Mouse (Mus musculus): ENCODE measurements around the gene Rab31.

Rab31 gene

DNA sequence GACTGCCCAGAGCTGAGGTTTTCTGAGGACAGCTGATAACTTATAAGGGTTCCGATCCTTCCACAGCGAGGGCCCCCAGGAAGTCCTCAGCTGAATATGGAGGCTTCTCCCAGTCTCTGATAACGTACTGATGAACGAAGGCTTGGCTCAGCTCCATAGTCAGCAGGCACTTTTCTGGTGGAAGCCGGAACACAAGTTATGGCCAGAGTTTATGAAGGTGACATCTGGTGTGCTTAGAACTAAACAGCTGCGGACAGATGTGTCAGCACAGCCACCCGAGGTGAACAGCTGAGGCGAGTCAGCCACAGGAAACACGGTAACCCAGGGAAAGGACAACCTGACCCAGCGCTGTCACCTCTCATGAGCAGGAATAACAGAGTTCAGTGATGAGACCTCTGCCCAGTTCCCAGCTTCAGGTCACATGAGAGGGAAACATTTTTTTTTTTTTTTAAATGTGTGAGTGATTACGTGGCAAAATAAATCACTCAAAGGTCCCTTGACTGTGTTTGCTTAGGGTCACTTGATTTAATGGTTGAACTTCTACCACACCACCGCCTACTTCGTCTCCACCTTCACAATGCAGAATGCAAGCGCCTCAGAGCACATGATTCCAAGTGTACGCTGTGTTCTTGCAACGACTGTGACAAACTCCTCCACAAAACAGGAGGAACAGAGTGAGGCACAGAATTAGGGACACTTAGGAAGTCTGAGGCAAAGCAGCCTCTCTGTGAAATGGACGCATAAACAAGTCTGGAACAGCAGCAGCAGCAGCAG lies 106.0 kb downstream of the Rab31 start:
- CTCF ChIA-PET, result no interaction called here

- CTCF ChIA-PET, result interaction anchor here (0.5 kb wide), 1 partner anchor 11 kb away, joined by 3 read pairs; no protein-coding TSS in a partner anchor
Measured at GRCm38 (mm10) chr17:65665786-65666387, 106.7 kb downstream of the Rab31 start.

DNA sequence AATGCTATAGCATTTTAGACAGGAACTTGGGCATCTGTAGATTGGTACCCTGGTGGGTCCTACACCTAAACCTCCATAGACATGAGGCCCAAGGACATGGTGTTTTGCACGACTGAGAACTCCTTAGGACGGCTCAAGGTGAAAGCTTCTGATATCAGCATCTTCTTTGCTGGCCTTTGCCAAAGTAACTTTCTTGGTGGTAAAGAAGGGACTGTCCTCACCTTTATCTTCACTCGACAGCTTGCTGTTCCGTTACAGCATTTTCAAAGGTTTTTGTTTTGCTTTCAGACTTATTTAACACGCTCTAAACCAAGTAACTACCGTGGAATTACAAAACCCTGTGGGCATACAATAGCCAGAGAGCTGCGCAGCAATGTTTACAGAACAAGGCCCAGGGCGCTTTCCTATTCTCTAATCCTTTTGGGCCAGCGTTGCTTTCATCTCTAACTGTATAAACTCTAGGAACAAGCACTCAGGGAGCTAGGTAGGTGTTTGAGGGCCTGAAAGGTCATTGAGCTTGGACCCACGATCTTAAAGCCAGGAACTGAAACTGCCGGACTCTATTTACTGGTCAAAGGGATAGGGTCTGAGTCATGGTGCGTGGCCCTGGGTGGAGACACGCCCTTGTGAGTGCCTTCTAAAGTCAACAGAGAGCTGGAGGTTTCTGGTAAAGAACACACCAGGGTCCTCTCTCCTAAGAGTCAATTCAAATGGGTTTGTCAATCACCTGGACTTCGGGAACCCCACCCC lies 109.0 kb downstream of the Rab31 start:
- CTCF ChIA-PET, result no interaction called here

GRCm38 (mm10) chr17:65662662-65663061 lies 109.9 kb downstream of the Rab31 start:
- CTCF ChIA-PET, result no interaction called here

GRCm38 (mm10) chr17:65658416-65658815 lies 114.1 kb downstream of the Rab31 start:
- CTCF ChIA-PET, result no interaction called here

- CTCF ChIA-PET, result no interaction called here
Measured at GRCm38 (mm10) chr17:65657958-65658357, 114.6 kb downstream of the Rab31 start.

DNA sequence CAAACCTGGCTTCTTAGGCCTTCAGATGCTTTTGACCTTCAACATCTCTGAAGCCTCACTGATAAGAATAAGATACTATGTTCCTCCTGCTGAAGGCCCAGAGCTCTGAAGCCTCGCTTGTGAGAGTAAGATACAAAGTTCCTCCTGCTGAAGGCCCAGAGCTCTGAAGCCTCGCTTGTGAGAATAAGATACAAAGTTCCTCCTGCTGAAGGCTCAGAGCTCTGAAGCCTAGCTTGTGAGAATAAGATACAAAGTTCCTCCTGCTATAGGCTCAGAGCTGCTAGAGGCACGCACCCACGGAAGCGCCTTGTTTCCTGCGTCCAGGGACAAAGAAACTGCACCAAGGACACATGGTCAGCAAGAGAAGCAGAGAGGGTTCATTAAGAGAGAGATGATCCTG lies 115.8 kb downstream of the Rab31 start:
- CTCF ChIA-PET, result no interaction called here

DNA sequence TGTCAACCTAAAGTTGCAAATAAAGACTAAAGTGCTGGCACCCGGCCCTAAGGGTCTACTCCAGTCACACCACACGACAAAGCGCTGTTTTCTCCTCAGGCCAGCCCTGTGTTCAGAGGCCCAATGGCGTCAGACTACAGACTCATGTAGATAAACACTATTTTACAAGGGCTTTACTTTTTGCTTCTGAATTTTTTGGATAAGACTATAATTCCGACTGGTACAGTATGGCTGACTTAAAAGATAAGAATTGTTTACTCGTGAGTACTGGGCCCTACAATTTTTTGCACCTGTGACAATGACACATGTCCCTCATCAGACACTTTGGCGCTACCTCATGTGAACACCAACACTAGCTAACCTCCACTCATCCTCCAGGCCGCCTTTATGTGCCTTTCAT lies 116.5 kb downstream of the Rab31 start:
- CTCF ChIA-PET, result no interaction called here

DNA sequence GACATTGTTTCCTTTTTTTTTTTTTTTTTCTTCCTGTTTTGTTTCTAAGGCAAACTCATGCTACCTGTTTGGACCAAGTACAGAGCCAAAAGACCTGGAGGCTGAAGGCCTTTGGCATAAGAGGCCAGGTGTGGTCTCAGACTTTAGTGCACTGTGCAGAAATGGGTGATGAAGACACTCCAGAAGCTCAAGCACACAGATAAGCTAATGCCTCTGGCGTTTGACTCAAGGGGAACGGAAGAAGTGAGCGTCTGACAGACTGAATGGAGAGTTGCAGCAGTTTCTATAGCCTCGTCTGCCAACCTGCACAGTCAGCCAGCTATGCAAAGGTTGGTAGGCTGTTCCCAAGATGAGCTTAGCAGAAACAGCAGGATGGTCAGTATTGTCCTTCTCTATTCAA lies 116.9 kb downstream of the Rab31 start:
- CTCF ChIA-PET, result interaction anchor here (0.6 to 0.7 kb wide), 2 partner anchors 10 to 69 kb away, joined by 3 read pairs; no protein-coding TSS in a partner anchor

DNA sequence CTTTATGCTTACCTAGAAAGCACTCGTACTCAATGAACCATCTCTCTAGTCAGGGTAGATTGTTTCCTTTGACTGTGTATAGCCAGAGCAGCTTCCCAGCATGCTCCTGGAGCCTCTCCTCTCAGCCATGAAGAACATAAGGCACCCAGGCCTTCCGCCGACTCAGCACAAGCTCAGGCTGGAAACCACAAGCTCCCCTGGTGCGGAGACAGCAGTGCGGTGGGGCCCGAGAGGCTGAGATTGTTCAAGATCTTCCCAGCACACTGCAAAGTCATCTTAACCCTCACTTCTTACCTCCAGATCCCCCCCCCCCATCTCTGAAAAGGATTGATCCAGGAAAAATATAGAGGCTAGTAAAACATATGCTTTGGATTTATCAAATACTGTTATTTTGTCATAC lies 122.0 kb downstream of the Rab31 start:
- CTCF ChIA-PET, result interaction anchor here (0.5 kb wide), 1 partner anchor 838 kb away, joined by 5 read pairs; no protein-coding TSS in a partner anchor

- CTCF ChIA-PET, result no interaction called here
Measured at GRCm38 (mm10) chr17:65649175-65649493, 123.4 kb downstream of the Rab31 start.

DNA sequence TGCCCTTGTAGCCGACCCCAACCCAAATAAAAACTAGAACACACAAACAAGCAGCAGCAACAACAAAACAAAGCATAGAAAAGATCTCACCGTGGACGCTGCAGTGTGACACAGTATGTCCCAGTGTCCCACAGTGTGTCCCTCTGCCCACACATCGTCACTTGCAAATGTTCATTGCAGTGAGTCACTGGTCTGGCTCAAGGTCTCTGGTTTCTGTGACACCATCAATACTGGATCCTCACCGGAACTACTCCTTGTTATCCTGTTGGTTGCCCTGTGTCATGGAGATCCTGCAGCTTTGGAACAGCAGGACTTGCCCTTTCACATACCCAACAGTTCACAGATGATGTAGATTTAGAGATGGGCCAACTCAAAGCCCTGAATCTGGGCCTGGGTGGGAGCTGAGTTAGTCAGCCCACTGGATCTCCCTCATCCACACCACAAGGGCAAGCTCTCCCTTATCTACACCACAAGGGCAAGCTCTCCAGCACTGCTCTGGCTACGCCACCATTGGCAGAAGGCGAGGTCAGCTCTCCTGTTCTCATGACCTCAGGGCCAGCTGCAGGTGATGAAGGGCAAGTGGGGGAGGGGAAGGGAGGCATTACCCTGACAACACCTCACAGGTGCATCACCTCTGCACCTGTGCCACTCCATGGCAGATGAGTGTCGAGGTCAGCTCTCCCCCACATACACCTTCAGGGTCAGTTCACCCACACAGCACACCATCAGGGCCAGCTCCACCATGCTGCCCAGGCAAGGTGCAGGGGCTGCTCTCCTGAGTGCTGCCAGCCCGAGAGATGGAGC lies 124.0 kb downstream of the Rab31 start:
- CTCF ChIA-PET, result no interaction called here

DNA sequence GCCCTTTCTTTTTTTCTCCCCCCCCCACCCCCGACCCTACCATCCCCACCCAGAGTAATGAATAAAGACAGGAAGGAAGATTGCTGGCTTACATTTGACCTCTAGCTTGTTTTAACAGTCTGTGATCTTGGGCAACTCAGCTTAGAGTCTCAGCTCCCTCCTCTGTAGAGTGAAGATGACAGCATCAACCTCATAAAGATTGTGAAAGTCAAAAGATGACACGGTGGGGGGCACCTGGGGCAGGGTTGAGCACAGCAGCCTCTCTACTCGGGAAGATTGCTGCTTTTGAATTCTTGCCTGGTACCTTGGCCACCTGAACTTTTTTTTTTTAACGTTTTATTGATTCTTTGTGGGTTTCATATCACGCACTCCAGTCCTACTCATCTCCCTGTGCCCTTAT lies 124.6 kb downstream of the Rab31 start:
- CTCF ChIA-PET, result no interaction called here

GRCm38 (mm10) chr17:65647226-65647625 lies 125.3 kb downstream of the Rab31 start:
- CTCF ChIA-PET, result no interaction called here

DNA sequence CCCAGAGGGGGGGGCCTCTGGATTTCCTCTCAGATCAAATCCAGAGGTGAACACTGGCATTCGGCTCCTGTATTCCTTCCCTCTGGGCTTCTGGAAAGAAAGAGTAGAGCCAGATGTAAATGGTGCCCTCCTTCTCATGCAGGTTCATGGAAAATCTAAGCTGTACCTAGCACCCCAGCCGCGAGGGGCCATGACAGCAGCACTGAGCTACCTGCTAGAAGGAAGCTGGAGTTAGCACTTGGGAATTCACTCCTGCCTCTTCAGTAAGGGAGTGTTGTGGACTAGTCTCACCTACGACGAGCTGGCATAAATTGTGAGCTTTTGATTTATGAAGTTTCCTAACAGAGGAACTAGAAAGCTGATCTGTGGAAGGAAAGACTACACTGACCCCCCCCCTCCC lies 129.0 kb downstream of the Rab31 start:
- CTCF ChIA-PET, result no interaction called here

- CTCF ChIA-PET, result no interaction called here
Measured at GRCm38 (mm10) chr17:65643051-65643521, 129.5 kb downstream of the Rab31 start.

DNA sequence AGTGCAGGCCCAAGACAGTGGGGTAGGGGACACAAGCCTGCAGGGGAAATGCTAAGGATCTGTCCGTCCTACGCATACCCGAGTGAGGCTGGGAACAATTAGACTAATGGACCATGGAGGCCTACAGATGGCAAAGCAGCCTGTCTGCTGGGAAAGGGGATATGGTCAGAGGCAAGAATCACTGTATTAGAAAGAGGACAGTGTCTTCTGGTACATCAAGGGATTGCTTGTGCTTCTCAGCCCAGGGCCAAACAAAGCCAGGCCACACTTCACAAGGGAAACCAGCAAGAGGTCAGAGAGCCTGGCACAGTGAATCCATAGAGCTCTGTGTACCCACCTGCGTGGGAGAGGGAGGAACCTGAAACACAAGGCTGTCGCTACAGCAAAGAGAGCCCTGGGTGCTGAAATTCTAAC lies 130.0 kb downstream of the Rab31 start:
- CTCF ChIA-PET, result no interaction called here

- CTCF ChIA-PET, result no interaction called here
Measured at GRCm38 (mm10) chr17:65641734-65642218, 130.8 kb downstream of the Rab31 start, which contains the start of gene Txndc2. Gene Txndc2, minus strand, starts transcription at chr17:65642168.

GRCm38 (mm10) chr17:65639144-65639543 lies 133.4 kb downstream of the Rab31 start:
- CTCF ChIA-PET, result interaction anchor here (0.6 kb wide), 1 partner anchor 211 kb away, joined by 4 read pairs; no protein-coding TSS in a partner anchor

DNA sequence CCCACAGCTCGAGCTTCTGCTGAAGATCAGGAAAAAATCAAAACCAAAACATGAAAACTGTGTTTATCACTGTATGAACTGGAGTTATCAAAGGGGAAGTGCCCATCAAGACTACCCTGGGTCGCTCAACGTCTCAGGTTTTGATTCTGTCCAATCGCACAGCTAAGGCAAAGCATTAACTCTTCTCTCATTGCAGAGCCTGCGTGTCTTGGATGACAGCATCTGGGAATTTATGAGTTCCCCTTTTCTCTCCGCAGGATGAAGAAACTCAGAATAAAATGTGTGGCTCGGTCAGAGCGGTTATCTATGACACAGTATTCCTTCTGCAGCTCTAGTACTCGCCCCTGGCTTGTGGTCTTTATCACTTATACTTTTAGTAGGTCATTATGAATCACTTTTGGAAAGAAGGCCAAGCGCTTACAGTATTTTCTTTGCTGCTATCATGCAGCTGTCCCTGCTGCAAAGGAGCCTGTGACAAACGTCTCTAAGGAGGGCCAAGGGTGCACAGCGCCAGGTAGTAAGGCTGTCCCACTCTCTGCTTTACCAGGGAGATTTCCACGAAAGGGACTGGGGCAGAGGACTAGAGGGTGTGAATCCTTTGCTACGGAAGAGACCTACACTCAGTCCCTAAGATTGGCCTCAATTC lies 136.7 kb downstream of the Rab31 start:
- CTCF ChIA-PET, result no interaction called here

DNA sequence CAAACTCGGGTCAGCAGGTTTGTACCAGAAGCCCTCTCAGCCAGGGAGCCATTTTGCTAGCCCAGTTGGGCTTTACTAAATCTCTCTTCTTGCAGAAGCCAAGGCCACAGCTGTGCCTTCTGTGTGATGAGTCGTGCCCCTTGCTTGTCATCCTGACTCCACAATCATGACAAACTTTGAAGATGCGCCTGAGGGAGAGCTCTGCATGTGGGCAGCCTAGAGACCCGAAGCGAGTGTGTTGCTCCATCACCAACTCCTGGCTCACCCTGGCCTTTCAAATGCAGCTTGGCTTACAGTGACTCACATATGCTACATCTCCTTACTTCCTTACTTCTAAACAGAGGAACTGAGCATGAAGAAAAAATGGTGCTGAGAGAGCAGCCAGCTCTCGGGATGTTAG lies 142.6 kb downstream of the Rab31 start:
- CTCF ChIA-PET, result no interaction called here
